Mouse (Mus musculus): ENCODE data around the gene Snx29. TPM values are rescaled to one million over a fixed set of nuclear protein-coding genes. Genes with fewer than 3 reads are reported as not detected.

Gene Snx29
- polyA plus RNA-seq, 2 experiments, result 1.9 TPM

GRCm38 (mm10) chr16:11400936-11401335 is 78.2 kb downstream of the Snx29 start:
- no peak for DNase-seq (ENCODE audit: low read depth in 3 of 3, low spot score in 3 of 3)
- Histone ChIP-seq H3K9me3 (ENCODE audit: control insufficient read depth, low read length) (no peaks in the 10 kb centered on the region), H3K4me1 (replicated peaks; ENCODE audit: control insufficient read depth in 2 of 2, insufficient read depth in 2 of 2, low read length in 1 of 2) (no peaks in the 10 kb centered on the region), H3K4me3 (ENCODE audit: insufficient read depth in 1 of 2, low read depth in 2 of 2, low read length in 2 of 2) (no peak overlapping the region), H3K27ac (no peak overlapping the region), H3K4me2 (ENCODE audit: low read depth) (no peak overlapping the region), H3K27me3 (ENCODE audit: control insufficient read depth, insufficient read depth, low read length) (no peaks in the 10 kb centered on the region), H3K9ac (replicated peaks) (no peak overlapping the region), H3K36me3 (replicated peaks; ENCODE audit: control insufficient read depth, insufficient read depth, low read depth) (no peaks in the 10 kb centered on the region)
- TF ChIP-seq EP300 (IDR thresholded peaks at IDR 0.05; ENCODE audit: low read depth) (no peak), CTCF (IDR thresholded peaks at IDR 0.05; ENCODE audit: low read depth) (no peak)
- 55% methylated on average over 7 of the region's 7 CpGs for WGBS (ENCODE audit: insufficient replicate concordance)
- no peak for ATAC-seq (ENCODE audit: insufficient read depth)

GRCm38 (mm10) chr16:11405193-11405592 is 82.5 kb downstream of the Snx29 start:
- no peak for DNase-seq (ENCODE audit: low read depth in 3 of 3, low spot score in 3 of 3)
- ATAC-seq (ENCODE audit: insufficient read depth), result no peak
- TF ChIP-seq CTCF (IDR thresholded peaks at IDR 0.05; ENCODE audit: low read depth), result no peak
- no peak for TF ChIP-seq EP300 (IDR thresholded peaks at IDR 0.05; ENCODE audit: low read depth)
- H3K4me3 ChIP-seq (ENCODE audit: insufficient read depth in 1 of 2, low read depth in 2 of 2, low read length in 2 of 2), result no peak overlapping the region
- no peaks in the 10 kb centered on the region for H3K9me3 ChIP-seq (ENCODE audit: control insufficient read depth, low read length)
- WGBS (ENCODE audit: insufficient replicate concordance), result 69% methylated on average over 3 of the region's 3 CpGs
- no peaks in the 10 kb centered on the region for H3K36me3 ChIP-seq (replicated peaks; ENCODE audit: control insufficient read depth, insufficient read depth, low read depth)
- H3K9ac ChIP-seq (replicated peaks), result no peak overlapping the region
- no peaks in the 10 kb centered on the region for H3K4me1 ChIP-seq (replicated peaks; ENCODE audit: control insufficient read depth in 2 of 2, insufficient read depth in 2 of 2, low read length in 1 of 2)
- H3K4me2 ChIP-seq (ENCODE audit: low read depth), result no peak overlapping the region
- no peaks in the 10 kb centered on the region for H3K27me3 ChIP-seq (ENCODE audit: control insufficient read depth, insufficient read depth, low read length)
- H3K27ac ChIP-seq, result no peak overlapping the region

GRCm38 (mm10) chr16:11406201-11406600 is 83.5 kb downstream of the Snx29 start:
- no peak overlapping the region for H3K27ac ChIP-seq
- ATAC-seq (ENCODE audit: insufficient read depth), result no peak
- H3K4me3 ChIP-seq (ENCODE audit: insufficient read depth in 1 of 2, low read depth in 2 of 2, low read length in 2 of 2), result no peak overlapping the region
- no peak overlapping the region for H3K9ac ChIP-seq (replicated peaks)
- no peaks in the 10 kb centered on the region for H3K27me3 ChIP-seq (ENCODE audit: control insufficient read depth, insufficient read depth, low read length)
- no peak for TF ChIP-seq EP300 (IDR thresholded peaks at IDR 0.05; ENCODE audit: low read depth)
- no peak for TF ChIP-seq CTCF (IDR thresholded peaks at IDR 0.05; ENCODE audit: low read depth)
- no peak for DNase-seq (ENCODE audit: low read depth in 3 of 3, low spot score in 3 of 3)
- no peaks in the 10 kb centered on the region for H3K4me1 ChIP-seq (replicated peaks; ENCODE audit: control insufficient read depth in 2 of 2, insufficient read depth in 2 of 2, low read length in 1 of 2)
- H3K9me3 ChIP-seq (ENCODE audit: control insufficient read depth, low read length), result no peaks in the 10 kb centered on the region
- no peak overlapping the region for H3K4me2 ChIP-seq (ENCODE audit: low read depth)
- WGBS (ENCODE audit: insufficient replicate concordance), result 66% methylated on average over 5 of the region's 5 CpGs
- H3K36me3 ChIP-seq (replicated peaks; ENCODE audit: control insufficient read depth, insufficient read depth, low read depth), result no peaks in the 10 kb centered on the region

- H3K4me3 ChIP-seq (ENCODE audit: insufficient read depth in 1 of 2, low read depth in 2 of 2, low read length in 2 of 2), result no peak overlapping the region
- H3K4me2 ChIP-seq (ENCODE audit: low read depth), result no peak overlapping the region
- no peak overlapping the region for H3K27ac ChIP-seq
- TF ChIP-seq EP300 (IDR thresholded peaks at IDR 0.05; ENCODE audit: low read depth) (no peak), CTCF (IDR thresholded peaks at IDR 0.05; ENCODE audit: low read depth) (no peak)
- H3K4me1 ChIP-seq (replicated peaks; ENCODE audit: control insufficient read depth in 2 of 2, insufficient read depth in 2 of 2, low read length in 1 of 2), result no peaks in the 10 kb centered on the region
- no peaks in the 10 kb centered on the region for H3K9me3 ChIP-seq (ENCODE audit: control insufficient read depth, low read length)
- H3K36me3 ChIP-seq (replicated peaks; ENCODE audit: control insufficient read depth, insufficient read depth, low read depth), result no peaks in the 10 kb centered on the region
- no peak for ATAC-seq (ENCODE audit: insufficient read depth)
- WGBS (ENCODE audit: insufficient replicate concordance), result 77% methylated on average over 9 of the region's 9 CpGs
- DNase-seq (ENCODE audit: low read depth in 3 of 3, low spot score in 3 of 3), result no peak
- no peaks in the 10 kb centered on the region for H3K27me3 ChIP-seq (ENCODE audit: control insufficient read depth, insufficient read depth, low read length)
- no peak overlapping the region for H3K9ac ChIP-seq (replicated peaks)
Measured at GRCm38 (mm10) chr16:11406622-11407021, 83.9 kb downstream of the Snx29 start.

- Histone ChIP-seq H3K4me1 (replicated peaks; ENCODE audit: control insufficient read depth in 2 of 2, insufficient read depth in 2 of 2, low read length in 1 of 2) (no peaks in the 10 kb centered on the region), H3K4me2 (ENCODE audit: low read depth) (no peak overlapping the region), H3K27me3 (ENCODE audit: control insufficient read depth, insufficient read depth, low read length) (no peaks in the 10 kb centered on the region), H3K4me3 (ENCODE audit: insufficient read depth in 1 of 2, low read depth in 2 of 2, low read length in 2 of 2) (no peak overlapping the region), H3K27ac (no peak overlapping the region), H3K9me3 (ENCODE audit: control insufficient read depth, low read length) (no peaks in the 10 kb centered on the region), H3K36me3 (replicated peaks; ENCODE audit: control insufficient read depth, insufficient read depth, low read depth) (no peaks in the 10 kb centered on the region), H3K9ac (replicated peaks) (no peak overlapping the region)
- 62% methylated on average over 8 of the region's 8 CpGs for WGBS (ENCODE audit: insufficient replicate concordance)
- DNase-seq (ENCODE audit: low read depth in 3 of 3, low spot score in 3 of 3) (no peak), ATAC-seq (ENCODE audit: insufficient read depth) (no peak)
- no peak for TF ChIP-seq EP300 (IDR thresholded peaks at IDR 0.05; ENCODE audit: low read depth)
Measured at GRCm38 (mm10) chr16:11407932-11408620, 85.4 kb downstream of the Snx29 start.

Measured in liver, embryonic 14.5 days (tissue).